Mouse (Mus musculus) lung, postnatal 0 days (tissue): ENCODE data around the gene Frmd4a. TPM values are rescaled to one million over a fixed set of nuclear protein-coding genes. Genes with fewer than 3 reads are reported as not detected.

Source experiments
- ATAC-seq: fragments of 200-750 bp; cut with Nextera tagmentation; 2 replicates; pipeline ENCODE4 v1.8.0; 2017; ENCODE audit warnings: moderate library complexity
- DNase-seq: peaks from one replicate; pipeline ENCODE4 v3.0.0-alpha.2; 2016; ENCODE audit warnings: low spot score
- H3K27ac ChIP-seq: fragments of 300-500 bp; sonication (generic); 2 replicates; pipeline ENCODE4 v1.5.1; 2014; ENCODE audit warnings: antibody characterized with exemption, mild to moderate bottlenecking, low read length, mixed read lengths
- H3K27me3 ChIP-seq: fragments of 300-500 bp; sonication (generic); replicated peaks from 2 replicates; pipeline ENCODE4 v1.6.1; 2014; ENCODE audit warnings: low read length, mixed read lengths; ENCODE audit not compliant: insufficient read depth
- H3K36me3 ChIP-seq: fragments of 300-500 bp; sonication (generic); 2 replicates; pipeline ENCODE4 v1.6.1; 2014; ENCODE audit warnings: low read length, mixed read lengths; ENCODE audit not compliant: insufficient read depth
- H3K4me1 ChIP-seq: fragments of 300-500 bp; sonication (generic); 2 replicates; pipeline ENCODE4 v1.6.1; 2014; ENCODE audit warnings: antibody characterized with exemption, low read depth, low read length, mixed read lengths; ENCODE audit not compliant: insufficient read depth
- H3K4me2 ChIP-seq: fragments of 300-500 bp; sonication (generic); replicated peaks from 2 replicates; pipeline ENCODE4 v1.6.1; 2014; ENCODE audit warnings: low read depth, mild to moderate bottlenecking, low read length, moderate library complexity, mixed read lengths
- H3K4me3 ChIP-seq: fragments of 300-500 bp; sonication (generic); 2 replicates; pipeline ENCODE4 v1.5.1; 2014; ENCODE audit warnings: low read depth, low read length
- H3K9ac ChIP-seq: fragments of 300-500 bp; sonication (generic); replicated peaks from 2 replicates; pipeline ENCODE4 v1.6.1; 2014; ENCODE audit warnings: low read depth, mild to moderate bottlenecking
- H3K9me3 ChIP-seq: fragments of 300-500 bp; sonication (generic); 2 replicates; pipeline ENCODE4 v1.6.1; 2016; ENCODE audit warnings: low read length, mixed read lengths
- CTCF ChIP-seq: IDR thresholded peaks from 2 replicates; pipeline ENCODE4 v1.5.1; 2016; ENCODE audit warnings: antibody characterized with exemption, mild to moderate bottlenecking
- EP300 ChIP-seq: IDR thresholded peaks from 2 replicates; pipeline ENCODE4 v1.6.1; 2016; ENCODE audit warnings: antibody characterized with exemption, mild to moderate bottlenecking, control low read depth
- WGBS: fragments of 180-500 bp; shearing (Covaris S2); extraction: QIAGEN DNeasy Blood & Tissue Kit; methylation state at CpG from one replicate; pipeline ENCODE4 v1.1.7; 2014; 5-methylcytosine and 5-hydroxymethylcytosine counted together
- polyA plus RNA-seq: library from polyadenylated mRNA; unstranded; fragments of >200 nt; fragmentation: Nextera tagmentation; extraction: Ambion mirVana; gene quantifications from 2 replicates; pipeline ENCODE4 v1.2.1, GENCODE M21; 2015

Frmd4a gene
- polyA plus RNA-seq, 1 experiment from 2014 or later: 15.8 TPM

DNA sequence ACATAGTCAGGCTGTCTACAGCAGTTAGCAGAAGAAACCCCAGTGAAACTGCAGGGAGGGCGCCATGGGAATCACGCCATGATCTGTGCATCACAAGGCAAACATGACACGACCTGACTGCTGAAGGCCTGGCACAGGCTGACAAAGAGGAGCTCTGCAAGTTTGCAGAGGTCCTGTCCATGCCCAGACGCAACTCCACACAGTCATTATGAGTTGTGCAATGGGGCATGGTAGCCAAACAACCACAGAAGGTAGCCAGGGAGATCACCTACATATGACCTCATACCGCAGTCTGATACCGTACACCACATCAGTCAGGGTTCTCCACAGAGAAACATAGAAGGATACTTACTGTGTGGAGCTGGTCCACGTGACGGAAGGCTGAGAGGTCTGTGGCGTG is 489.1 kb downstream of the Frmd4a start:
- ATAC-seq: no peak
- WGBS: 92% methylated on average over 9 of the region's 9 CpGs

DNA sequence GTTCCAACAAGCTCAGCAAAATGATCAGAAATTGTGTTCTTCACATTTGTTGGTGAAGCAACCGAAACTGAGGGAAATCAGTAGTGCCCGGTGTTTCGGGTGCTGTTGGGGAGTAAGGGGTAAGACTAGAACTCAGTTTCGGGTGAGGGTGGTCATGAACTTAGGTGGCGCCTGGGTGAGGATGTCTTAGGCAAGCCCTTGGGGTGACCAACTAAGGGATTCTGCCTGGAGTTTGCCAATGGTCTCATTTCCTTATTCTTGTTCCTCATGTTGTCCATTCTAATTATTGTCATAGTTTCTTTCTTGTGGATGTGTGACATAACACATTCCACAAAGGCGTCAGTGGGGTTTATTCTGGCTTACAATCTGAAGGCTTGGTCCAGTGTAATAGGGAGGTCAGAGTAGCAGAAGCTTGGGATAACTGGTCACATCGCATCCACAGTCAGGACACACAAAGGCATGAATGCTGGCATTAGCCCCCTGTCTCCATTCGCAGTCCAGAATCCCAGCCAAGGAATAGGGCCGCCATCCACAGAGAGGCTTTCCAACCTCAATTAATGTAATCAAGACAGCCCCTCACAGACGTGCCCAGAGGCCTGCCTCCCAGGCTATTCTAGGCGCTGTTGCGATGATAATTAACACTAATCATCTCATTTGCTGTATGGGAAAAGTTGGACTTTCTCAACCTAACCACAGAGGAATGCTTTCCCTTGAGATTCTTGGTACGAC is 490.5 kb downstream of the Frmd4a start:
- Histone ChIP-seq H3K4me3 (no peak overlapping the region), H3K27ac (no peak overlapping the region), H3K4me2 (no peak overlapping the region), H3K9me3 (no peaks in the 10 kb centered on the region), H3K4me1 (no peaks in the 10 kb centered on the region), H3K9ac (no peak overlapping the region), H3K27me3 (no peaks in the 10 kb centered on the region), H3K36me3 (no peaks in the 10 kb centered on the region)
- 88% methylated on average over 13 of the region's 13 CpGs for WGBS
- DNase-seq: no peak
- TF ChIP-seq EP300 (no peak), CTCF (no peak)
- no peak for ATAC-seq

More for the DNA sequence above, 489.1 kb downstream of the Frmd4a start:
- Histone ChIP-seq H3K9ac (no peak overlapping the region), H3K9me3 (no peaks in the 10 kb centered on the region), H3K4me2 (no peak overlapping the region), H3K27me3 (no peaks in the 10 kb centered on the region), H3K36me3 (no peaks in the 10 kb centered on the region), H3K4me1 (no peaks in the 10 kb centered on the region), H3K27ac (no peak overlapping the region), H3K4me3 (no peak overlapping the region)
- TF ChIP-seq EP300 (no peak), CTCF (no peak)
- no peak for DNase-seq

DNA sequence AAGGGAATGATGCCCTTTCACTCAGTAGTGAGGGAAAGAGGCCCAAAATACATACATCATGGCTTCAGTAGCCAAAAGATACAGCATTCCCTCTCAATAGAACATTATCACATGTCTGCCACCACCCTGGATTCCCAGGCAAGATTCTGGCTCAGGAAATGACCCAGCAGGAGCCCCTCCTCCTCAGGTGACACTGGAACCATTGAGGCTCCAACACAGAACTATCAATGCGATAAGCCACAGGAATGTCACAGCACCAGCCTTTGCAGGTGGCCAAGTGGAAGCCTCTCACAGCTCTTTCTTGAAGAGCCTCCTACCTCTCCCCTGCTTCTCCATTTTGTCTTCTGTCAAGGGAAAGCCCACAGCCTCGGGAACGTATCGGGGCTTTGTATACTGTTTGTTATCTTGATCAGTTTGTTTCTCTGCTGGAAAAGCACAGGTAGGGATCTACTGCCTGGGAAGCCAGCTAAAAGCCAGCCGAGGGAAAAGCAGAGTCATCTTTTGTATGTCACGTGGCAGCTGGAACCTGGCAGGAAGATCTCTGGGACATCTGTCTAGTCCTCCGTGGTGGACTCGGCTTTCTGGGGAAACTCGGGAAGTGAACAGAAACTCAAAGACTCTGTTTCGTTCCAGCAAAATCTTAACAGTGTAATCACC is 491.6 kb downstream of the Frmd4a start:
- DNase-seq (no peak), ATAC-seq (no peak)
- Histone ChIP-seq H3K4me2 (no peak overlapping the region), H3K4me3 (no peak overlapping the region), H3K36me3 (no peaks in the 10 kb centered on the region), H3K9ac (no peak overlapping the region), H3K4me1 (no peaks in the 10 kb centered on the region), H3K9me3 (no peaks in the 10 kb centered on the region), H3K27me3 (no peaks in the 10 kb centered on the region), H3K27ac (no peak overlapping the region)
- TF ChIP-seq CTCF: no peak
- WGBS: 40% methylated on average over 10 of the region's 10 CpGs

DNA sequence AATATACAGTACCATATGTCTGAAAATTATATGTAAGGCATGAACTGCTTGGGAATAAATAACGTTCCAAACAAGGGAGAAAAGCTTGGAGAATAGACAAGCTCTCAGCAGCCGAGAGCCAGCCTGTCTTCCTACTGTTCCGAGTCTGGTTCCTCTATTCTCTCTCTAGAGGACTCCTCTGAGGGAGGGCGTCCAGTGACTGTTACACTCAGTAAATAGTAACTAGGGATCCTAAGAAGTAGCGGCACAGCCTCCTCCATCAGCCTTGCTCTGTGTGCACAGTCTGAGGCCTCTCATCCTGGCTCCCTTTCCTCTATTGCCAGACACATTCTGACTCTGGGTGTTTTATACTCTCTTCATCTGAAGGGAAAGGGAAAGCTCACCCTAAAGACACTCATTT is 492.2 kb downstream of the Frmd4a start:
- Histone ChIP-seq H3K4me2 (no peak overlapping the region), H3K27me3 (no peaks in the 10 kb centered on the region), H3K36me3 (no peaks in the 10 kb centered on the region), H3K9me3 (no peaks in the 10 kb centered on the region), H3K9ac (no peak overlapping the region), H3K4me3 (no peak overlapping the region), H3K27ac (no peak overlapping the region), H3K4me1 (no peaks in the 10 kb centered on the region)
- WGBS: 50% methylated on average over 5 of the region's 5 CpGs
- peak; percentile 32 for ATAC-seq
- TF ChIP-seq CTCF (no peak), EP300 (no peak)
- DNase-seq: peak; percentile 19

- Histone ChIP-seq H3K4me3 (no peak overlapping the region), H3K27me3 (no peaks in the 10 kb centered on the region), H3K9ac (no peak overlapping the region), H3K9me3 (no peaks in the 10 kb centered on the region), H3K27ac (0 out of 2 replicates have a peak overlapping the region, but pooled peaks have one; percentile 38), H3K36me3 (no peaks in the 10 kb centered on the region), H3K4me1 (no peaks in the 10 kb centered on the region), H3K4me2 (no peak overlapping the region)
- DNase-seq (peak; percentile 64), ATAC-seq (peak; percentile 54)
- no peak for TF ChIP-seq CTCF
- TF ChIP-seq EP300: no peak
- WGBS: 61% methylated on average over 11 of the region's 11 CpGs
These were observed 492.9 kb downstream of the Frmd4a start for GRCm38 (mm10) chr2:4510208-4511079.

GRCm38 (mm10) chr2:4511080-4511386 is 493.5 kb downstream of the Frmd4a start:
- Histone ChIP-seq H3K36me3 (no peaks in the 10 kb centered on the region), H3K4me3 (no peak overlapping the region), H3K9ac (no peak overlapping the region), H3K9me3 (no peaks in the 10 kb centered on the region), H3K27ac (no peak overlapping the region), H3K4me2 (no peak overlapping the region), H3K4me1 (no peaks in the 10 kb centered on the region), H3K27me3 (no peaks in the 10 kb centered on the region)
- 89% methylated on average over 2 of the region's 2 CpGs for WGBS
- ATAC-seq: no peak
- TF ChIP-seq EP300 (no peak), CTCF (no peak)
- no peak for DNase-seq
